Mouse (Mus musculus) bone marrow, adult 2 months (tissue): ENCODE results near the gene Vps53.

Source experiments
- CTCF ChIP-seq: fragments of 200-500 bp; IDR thresholded peaks from 2 replicates; pipeline ENCODE4 v1.5.1; 2011; ENCODE audit warnings: low read length, control low read depth; ENCODE audit not compliant: control insufficient read depth, insufficient read depth
- POLR2A ChIP-seq: fragments of 200-500 bp; IDR thresholded peaks from 2 replicates; pipeline ENCODE4 v1.6.1; 2011; ENCODE audit warnings: low read depth, mild to moderate bottlenecking, control low read depth, low read length, borderline replicate concordance; ENCODE audit not compliant: control insufficient read depth

DNA sequence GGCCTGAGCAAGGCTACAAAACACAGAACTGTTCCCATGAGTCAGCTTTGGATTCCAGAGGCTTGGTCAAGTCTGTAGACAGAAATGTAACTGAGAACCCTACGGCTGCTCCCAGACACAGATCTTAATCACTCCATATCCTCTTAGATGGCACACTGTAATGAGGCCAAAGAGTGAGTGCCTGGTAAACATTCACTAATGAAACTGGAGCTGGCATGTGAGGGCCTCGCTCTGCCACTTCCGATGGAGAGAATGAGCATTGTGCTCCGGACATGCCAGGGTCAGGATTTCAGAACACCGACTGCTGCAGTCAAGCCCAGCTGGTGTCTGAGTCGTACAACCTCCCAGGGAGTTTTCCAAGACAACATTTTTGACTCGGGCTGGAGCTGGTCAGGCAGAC is 119.5 kb downstream of the Vps53 start:
- TF ChIP-seq POLR2A (no peak), CTCF (no peak)
